Mouse (Mus musculus) forebrain, embryonic 11.5 days (tissue): ENCODE results near the gene Blnk. TPM values are rescaled to one million over a fixed set of nuclear protein-coding genes. Genes with fewer than 3 reads are reported as not detected.

ENCODE experiments used
- ATAC-seq: fragments of 200-750 bp; cut with Nextera tagmentation; replicated peaks from 2 replicates; pipeline ENCODE4 v1.8.0; 2017; ENCODE audit warnings: moderate TSS enrichment; ENCODE audit not compliant: low FRiP score
- DNase-seq: peaks from one replicate; pipeline ENCODE4 v3.0.0-alpha.2; 2017; ENCODE audit warnings: low spot score
- H3K27ac ChIP-seq: fragments of 300-500 bp; sonication (generic); 2 replicates; pipeline ENCODE4 v1.5.1; 2014; ENCODE audit warnings: low read depth, low read length
- H3K27me3 ChIP-seq: fragments of 300-500 bp; sonication (generic); 2 replicates; pipeline ENCODE4 v1.6.1; 2014; ENCODE audit warnings: mild to moderate bottlenecking, low read length, mixed read lengths; ENCODE audit not compliant: control insufficient read depth, insufficient read depth
- H3K36me3 ChIP-seq: fragments of 300-500 bp; sonication (generic); 2 replicates; pipeline ENCODE4 v1.6.1; 2014; ENCODE audit warnings: mild to moderate bottlenecking, low read length, moderate library complexity, mixed read lengths; ENCODE audit not compliant: control insufficient read depth, insufficient read depth
- H3K4me1 ChIP-seq: fragments of 300-500 bp; sonication (generic); replicated peaks from 2 replicates; pipeline ENCODE4 v1.6.1; 2014; ENCODE audit warnings: low read length, mixed read lengths; ENCODE audit not compliant: control insufficient read depth, insufficient read depth
- H3K4me2 ChIP-seq: fragments of 300-500 bp; sonication (generic); 2 replicates; pipeline ENCODE4 v1.6.1; 2014; ENCODE audit warnings: low read depth, mild to moderate bottlenecking, low read length, moderate library complexity, mixed read lengths; ENCODE audit not compliant: severe bottlenecking
- H3K4me3 ChIP-seq: fragments of 300-500 bp; sonication (generic); 2 replicates; pipeline ENCODE4 v1.5.1; 2014; ENCODE audit warnings: low read depth, low read length
- H3K9ac ChIP-seq: fragments of 300-500 bp; sonication (generic); 2 replicates; pipeline ENCODE4 v1.6.1; 2014; ENCODE audit warnings: low read length
- H3K9me3 ChIP-seq: fragments of 300-500 bp; sonication (generic); 2 replicates; pipeline ENCODE4 v1.6.1; 2016; ENCODE audit warnings: low read length, mixed read lengths; ENCODE audit not compliant: control insufficient read depth
- WGBS: fragments of 180-500 bp; shearing (Covaris S2); extraction: QIAGEN DNeasy Blood & Tissue Kit; methylation state at CpG from one replicate; pipeline ENCODE4 v1.1.7; 2014; 5-methylcytosine and 5-hydroxymethylcytosine counted together
- polyA plus RNA-seq: library from polyadenylated mRNA; unstranded; fragments of >200 nt; fragmentation: Nextera tagmentation; extraction: Ambion mirVana; gene quantifications from 2 replicates; pipeline ENCODE4 v1.2.1, GENCODE M21; 2014

Gene Blnk
- polyA plus RNA-seq: 0.31 and 0.41 TPM in 2 replicates

DNA sequence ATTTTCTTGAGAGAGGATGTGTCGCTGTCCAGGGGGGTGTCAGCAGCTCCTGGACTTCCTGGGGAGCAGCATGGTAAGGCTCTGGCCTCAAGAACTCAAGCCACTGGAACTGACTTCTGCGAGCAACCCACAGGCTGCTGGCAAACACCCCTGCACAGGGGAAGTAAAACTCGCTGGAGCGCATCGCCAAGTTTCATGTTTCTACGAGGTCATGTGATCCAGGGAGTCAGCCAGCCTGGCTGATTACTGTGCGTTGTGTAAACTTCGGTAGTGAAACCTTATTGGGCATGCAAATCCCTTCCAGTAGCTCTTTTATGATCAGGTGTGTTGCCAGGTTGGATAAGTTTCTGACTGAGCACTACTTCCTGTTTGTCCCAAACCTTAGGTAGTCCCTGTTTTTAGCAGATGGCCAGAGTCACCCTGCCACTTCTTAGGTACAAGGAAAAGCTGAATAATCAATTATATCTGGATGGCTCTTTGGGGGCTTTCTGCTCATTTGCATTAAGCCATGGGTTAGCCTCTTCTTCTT is at the start of gene Blnk:
Gene Blnk (minus strand): TSS at position 479 of the 529 bp plus-strand sequence.
- Histone ChIP-seq H3K4me3 (no peak within 1 kb of the TSS), H3K27me3 (no peaks in the 10 kb centered on the region), H3K9me3 (no peaks in the 10 kb centered on the region), H3K36me3 (no peaks in the 10 kb centered on the region), H3K27ac (no peak within 1 kb of the TSS), H3K4me1 (no peaks in the 10 kb centered on the region), H3K9ac (no peak within 1 kb of the TSS), H3K4me2 (no peak within 1 kb of the TSS)
- no peak for DNase-seq
- ATAC-seq: no peak
- 75% methylated on average over 8 of the region's 8 CpGs for WGBS

DNA sequence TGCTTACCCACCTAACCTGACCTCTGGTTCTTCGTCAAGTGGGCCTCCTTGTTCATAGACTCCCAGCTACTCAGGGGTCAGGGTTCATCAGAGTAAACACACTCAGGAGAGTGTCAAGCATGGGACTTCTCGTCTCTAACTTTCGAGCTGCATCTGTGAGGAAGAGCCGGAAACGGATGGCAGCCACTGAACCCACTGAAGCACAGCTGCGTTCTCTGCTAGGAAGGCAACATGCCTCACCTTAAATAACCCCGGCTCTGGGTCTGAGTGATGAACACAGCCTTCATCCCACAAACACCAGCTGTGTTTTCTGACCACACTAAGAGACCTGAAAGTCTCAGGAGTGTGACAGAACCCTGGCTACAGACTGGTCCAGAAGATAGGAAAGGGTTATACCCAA is 44.8 kb upstream of the Blnk start:
- WGBS: 90% methylated on average over 7 of the region's 7 CpGs
- Histone ChIP-seq H3K4me2 (no peak overlapping the region), H3K36me3 (no peaks in the 10 kb centered on the region), H3K27ac (no peak overlapping the region), H3K27me3 (no peaks in the 10 kb centered on the region), H3K4me1 (no peaks in the 10 kb centered on the region), H3K4me3 (no peak overlapping the region), H3K9ac (no peak overlapping the region), H3K9me3 (no peaks in the 10 kb centered on the region; the same call in 1 of the 2 replicates)
- DNase-seq: no peak
- ATAC-seq: no peak

DNA sequence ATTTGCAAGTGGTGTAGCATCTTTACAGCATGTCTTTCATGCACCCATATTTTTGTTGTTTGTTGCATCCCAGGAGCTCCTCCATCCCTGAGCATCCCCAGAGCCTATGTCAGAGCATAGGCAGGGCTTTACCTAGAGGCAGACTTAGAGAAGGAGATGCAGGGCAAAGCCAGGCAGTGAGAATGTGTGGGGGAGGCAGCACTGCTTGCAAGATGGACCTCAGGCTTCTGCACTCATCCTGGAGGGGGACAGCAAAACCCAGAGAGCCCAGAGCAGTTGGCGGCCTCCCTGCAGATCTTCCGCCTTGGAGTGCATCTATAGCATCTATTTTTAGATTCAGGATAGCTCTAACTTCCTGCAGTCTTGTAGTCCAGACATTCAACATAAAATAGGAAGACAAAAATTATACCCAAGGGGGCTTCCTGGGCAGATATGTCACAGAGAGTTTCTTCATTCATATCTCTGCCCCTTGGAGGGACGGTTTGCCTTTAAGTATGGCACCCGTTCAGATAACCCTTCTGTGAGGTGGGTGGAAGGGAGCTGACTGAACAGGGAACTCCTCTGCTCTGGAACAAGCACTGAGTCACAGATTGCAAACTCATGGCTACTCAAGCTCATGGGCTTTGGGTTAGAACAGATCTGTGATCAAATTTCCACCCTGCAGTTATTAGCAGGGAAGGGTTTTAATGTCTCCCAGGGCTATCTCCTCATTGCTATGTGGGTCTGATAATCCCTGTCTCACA is 41.6 kb upstream of the Blnk start:
- WGBS: 87% methylated on average over 4 of the region's 4 CpGs
- Histone ChIP-seq H3K27ac (no peak overlapping the region), H3K4me3 (no peak overlapping the region), H3K4me2 (no peak overlapping the region), H3K9me3 (no peaks in the 10 kb centered on the region; the same call in 1 of the 2 replicates), H3K9ac (no peak overlapping the region), H3K27me3 (no peaks in the 10 kb centered on the region), H3K4me1 (no peaks in the 10 kb centered on the region), H3K36me3 (no peaks in the 10 kb centered on the region)
- no peak for DNase-seq
- ATAC-seq: no peak

DNA sequence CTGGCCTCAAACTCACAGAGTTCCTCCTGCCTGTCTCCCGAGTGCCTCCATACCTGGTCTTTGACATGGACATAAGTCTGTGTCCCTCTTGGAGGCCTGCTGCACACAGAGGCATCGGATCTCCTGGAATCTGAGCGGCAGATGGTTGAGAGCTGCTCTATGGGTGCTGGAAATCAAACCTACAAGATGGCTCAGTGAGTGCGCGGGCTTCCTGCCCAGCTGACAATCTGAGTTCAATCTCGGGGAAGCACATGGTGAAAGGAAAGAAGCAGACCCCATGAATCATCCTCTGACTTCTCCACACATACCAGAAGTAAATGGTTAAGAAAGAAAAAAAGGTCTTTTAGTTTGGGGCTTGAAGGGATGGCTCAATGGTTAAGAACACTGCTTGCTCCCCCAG is 37.5 kb upstream of the Blnk start:
- 87% methylated on average over 6 of the region's 6 CpGs for WGBS
- H3K27me3 ChIP-seq: no peaks in the 10 kb centered on the region

DNA sequence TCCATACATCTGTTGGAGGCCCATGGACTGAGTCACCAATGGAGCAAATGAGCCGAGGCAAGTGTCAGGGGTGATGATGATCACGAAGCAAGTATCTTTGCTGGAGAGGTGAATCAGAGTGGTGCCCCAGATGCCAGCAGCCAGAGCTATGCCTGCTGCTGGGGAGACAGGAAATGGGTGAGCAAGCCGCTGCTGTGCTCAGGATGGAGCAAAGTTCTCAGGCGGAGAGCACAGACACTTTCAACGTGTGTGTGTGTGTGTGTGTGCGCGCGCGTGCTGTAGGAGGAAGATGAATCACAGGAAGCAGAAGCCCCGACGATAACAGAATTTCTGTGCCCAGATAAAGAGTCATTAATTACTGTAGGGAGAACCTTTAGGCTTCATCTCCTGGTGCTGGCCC is 36.7 kb upstream of the Blnk start:
- DNase-seq (no peak), ATAC-seq (no peak)
- 86% methylated on average over 11 of the region's 11 CpGs for whole genome bisulfite sequencing
- Histone ChIP-seq H3K36me3 (no peaks in the 10 kb centered on the region), H3K27me3 (no peaks in the 10 kb centered on the region), H3K4me1 (no peaks in the 10 kb centered on the region), H3K4me2 (no peak overlapping the region), H3K4me3 (no peak overlapping the region), H3K9me3 (no peaks in the 10 kb centered on the region), H3K9ac (no peak overlapping the region), H3K27ac (no peak overlapping the region)

More for the DNA sequence above, 37.5 kb upstream of the Blnk start:
- H3K4me2 ChIP-seq: no peak overlapping the region
- H3K27ac ChIP-seq: no peak overlapping the region
- no peak overlapping the region for H3K9ac ChIP-seq
- DNase-seq (no peak), ATAC-seq (no peak)
- H3K36me3 ChIP-seq: no peaks in the 10 kb centered on the region
- H3K4me3 ChIP-seq: no peak overlapping the region
- no peaks in the 10 kb centered on the region for H3K4me1 ChIP-seq
- no peaks in the 10 kb centered on the region for H3K9me3 ChIP-seq

DNA sequence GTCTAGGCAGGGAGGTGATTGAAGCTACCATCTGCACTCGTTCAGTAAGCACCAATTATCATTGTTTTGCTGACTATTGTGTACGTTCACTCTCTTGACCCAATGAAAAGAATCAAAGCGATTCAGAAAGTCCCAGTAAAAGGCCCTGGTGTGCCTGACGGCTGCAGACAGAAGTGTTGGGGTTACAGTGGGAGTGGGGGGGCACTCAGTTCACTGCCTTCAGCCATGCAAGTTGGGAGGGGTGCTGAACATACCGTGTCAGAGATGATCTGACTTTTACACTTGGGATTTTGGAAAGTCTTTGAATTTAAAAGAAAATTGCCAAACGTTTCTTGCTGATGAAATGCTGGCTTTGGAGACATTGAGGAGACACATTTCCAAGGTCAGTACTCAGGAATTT is 35.8 kb upstream of the Blnk start:
- Histone ChIP-seq H3K9ac (no peak overlapping the region), H3K27ac (no peak overlapping the region), H3K36me3 (no peaks in the 10 kb centered on the region), H3K4me3 (no peak overlapping the region), H3K27me3 (no peaks in the 10 kb centered on the region), H3K4me2 (no peak overlapping the region), H3K9me3 (no peaks in the 10 kb centered on the region), H3K4me1 (no peaks in the 10 kb centered on the region)
- no peak for DNase-seq
- whole genome bisulfite sequencing: 40% methylated on average over 6 of the region's 6 CpGs
- ATAC-seq: no peak

DNA sequence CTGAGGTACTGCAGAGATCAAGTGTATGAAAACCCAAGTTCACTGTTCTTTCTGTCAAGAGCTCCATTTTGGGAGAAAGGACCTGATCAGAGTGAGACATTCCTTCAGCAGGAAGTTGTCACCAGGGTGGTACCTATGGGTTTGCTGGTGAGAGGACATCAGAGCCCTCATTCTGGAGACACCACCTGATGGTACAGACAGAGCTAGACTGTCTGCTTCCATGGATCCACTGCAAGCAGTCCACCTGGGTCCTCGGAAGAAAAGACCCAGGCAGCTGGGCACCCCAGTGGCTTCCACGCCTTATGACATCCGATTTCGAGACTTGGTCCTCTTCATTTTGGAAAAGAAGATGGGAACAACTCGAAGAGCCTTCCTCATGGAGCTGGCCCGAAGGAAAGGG is 34.9 kb upstream of the Blnk start, which contains the start of gene Dntt:
Gene Dntt (plus strand): TSS at position 57 of the 400 bp plus-strand sequence.
- Histone ChIP-seq H3K9me3 (no peaks in the 10 kb centered on the region), H3K27ac (no peak within 1 kb of the TSS), H3K4me3 (no peak within 1 kb of the TSS), H3K4me2 (no peak within 1 kb of the TSS), H3K4me1 (no peaks in the 10 kb centered on the region), H3K36me3 (no peaks in the 10 kb centered on the region), H3K27me3 (no peaks in the 10 kb centered on the region), H3K9ac (no peak within 1 kb of the TSS)
- 88% methylated on average over 6 of the region's 6 CpGs for WGBS
- DNase-seq (no peak), ATAC-seq (no peak)

DNA sequence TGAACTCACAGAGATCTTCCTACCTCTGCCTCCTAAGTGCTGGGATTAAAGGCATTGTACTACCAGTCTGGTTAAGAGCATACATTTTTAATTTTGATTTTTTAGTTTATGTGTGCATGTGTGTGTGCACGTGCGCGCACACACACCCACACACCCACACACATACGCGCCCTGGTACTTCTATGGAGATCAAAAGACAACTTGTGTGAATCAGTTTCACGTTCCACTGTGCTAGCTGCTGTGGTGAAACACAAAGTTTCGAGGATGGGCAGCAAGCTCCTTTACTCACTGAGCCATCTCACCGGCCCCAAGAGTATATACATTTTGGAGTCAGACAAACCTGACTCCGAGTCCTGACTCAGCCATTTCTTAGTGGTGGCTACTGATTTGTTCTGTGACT is 33.3 kb upstream of the Blnk start:
- ATAC-seq (no peak), DNase-seq (no peak)
- no peaks in the 10 kb centered on the region for H3K9me3 ChIP-seq
- no peak overlapping the region for H3K9ac ChIP-seq
- H3K27me3 ChIP-seq: no peaks in the 10 kb centered on the region
- no peak overlapping the region for H3K4me3 ChIP-seq
- H3K27ac ChIP-seq: no peak overlapping the region
- H3K4me2 ChIP-seq: no peak overlapping the region
- H3K36me3 ChIP-seq: no peaks in the 10 kb centered on the region
- H3K4me1 ChIP-seq: no peaks in the 10 kb centered on the region
- whole genome bisulfite sequencing: 94% methylated on average over 9 of the region's 9 CpGs

DNA sequence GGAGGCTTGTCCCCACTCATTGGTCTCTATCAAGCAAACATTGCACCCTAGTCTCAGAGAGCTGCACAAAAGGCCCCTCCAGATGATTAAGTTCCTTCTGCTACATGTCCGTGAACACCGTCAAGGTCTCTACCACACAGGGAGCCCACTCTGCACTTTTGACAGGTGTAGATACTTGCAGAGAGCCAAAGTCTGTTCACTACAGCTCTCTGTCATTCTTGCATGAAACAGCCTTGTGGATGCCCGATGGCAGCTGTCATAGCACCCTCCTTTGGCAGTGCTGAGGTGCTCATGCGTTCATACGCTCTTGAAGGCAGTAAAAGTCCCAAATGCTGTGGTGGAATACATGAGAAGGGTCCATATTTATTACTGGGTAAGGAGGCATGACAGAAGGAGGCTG is 32.7 kb upstream of the Blnk start:
- H3K9me3 ChIP-seq: no peaks in the 10 kb centered on the region
- WGBS: 92% methylated on average over 5 of the region's 5 CpGs
- H3K27ac ChIP-seq: no peak overlapping the region
- ATAC-seq: no peak
- no peak for DNase-seq
- H3K27me3 ChIP-seq: no peaks in the 10 kb centered on the region
- H3K4me2 ChIP-seq: no peak overlapping the region
- H3K4me3 ChIP-seq: no peak overlapping the region
- H3K36me3 ChIP-seq: no peaks in the 10 kb centered on the region
- no peak overlapping the region for H3K9ac ChIP-seq
- no peaks in the 10 kb centered on the region for H3K4me1 ChIP-seq
